Mouse (Mus musculus) gastrocnemius, adult 18-20 months (tissue): Measurements from ENCODE around the gene March1. TPM values are rescaled to one million over a fixed set of nuclear protein-coding genes. Genes with fewer than 3 reads are reported as not detected.
A peak's percentile ranks its signal among the peaks of the same experiment; 100 is the strongest.
"Not testable (repeated sequence)": the region's sequence is repeated elsewhere in the genome, so short reads cannot be mapped to it uniquely, and the experiment has no call there.

Experiments
- DNase-seq: peaks from one replicate; pipeline ENCODE4 v3.0.0; 2021; ENCODE audit warnings: low spot score
- total RNA-seq, 2 experiments: library from RNA; stranded (reverse); gene quantifications; 2 replicates each; pipeline ENCODE4 v1.2.3; 2021

March1 gene
- total RNA-seq, 2 experiments from 2014 or later, result 0.33 to 0.41 TPM

GRCm38 (mm10) chr8:66413101-66413500 lies 795.4 kb downstream of the March1 start:
- DNase-seq, result no peak

- no peak for DNase-seq
Observed at GRCm38 (mm10) chr8:66415234-66415633, 797.5 kb downstream of the March1 start.

GRCm38 (mm10) chr8:66417591-66417990 lies 799.9 kb downstream of the March1 start:
- DNase-seq, result not testable (repeated sequence)

- DNase-seq, result no peak
Observed at GRCm38 (mm10) chr8:66430639-66431038, 812.9 kb downstream of the March1 start.

GRCm38 (mm10) chr8:66433577-66433976 lies 815.9 kb downstream of the March1 start:
- no peak for DNase-seq

GRCm38 (mm10) chr8:66436804-66437203 lies 819.1 kb downstream of the March1 start:
- DNase-seq, result no peak

GRCm38 (mm10) chr8:66437929-66438328 lies 820.2 kb downstream of the March1 start:
- DNase-seq, result no peak

- DNase-seq, result peak; percentile 24
Observed at GRCm38 (mm10) chr8:66438468-66438867, 820.8 kb downstream of the March1 start.

GRCm38 (mm10) chr8:66441123-66441522 lies 823.4 kb downstream of the March1 start:
- no peak for DNase-seq

- DNase-seq, result no peak
Observed at GRCm38 (mm10) chr8:66442778-66443177, 825.1 kb downstream of the March1 start.

GRCm38 (mm10) chr8:66444141-66444540 lies 826.4 kb downstream of the March1 start:
- DNase-seq, result peak; percentile 2

- no peak for DNase-seq
Observed at GRCm38 (mm10) chr8:66445351-66445750, 827.7 kb downstream of the March1 start.

GRCm38 (mm10) chr8:66450691-66451090 lies 833.0 kb downstream of the March1 start:
- peak; percentile 8 for DNase-seq

- no peak for DNase-seq
Observed at GRCm38 (mm10) chr8:66457057-66457456, 839.4 kb downstream of the March1 start.

GRCm38 (mm10) chr8:66469821-66470220 lies 852.1 kb downstream of the March1 start:
- DNase-seq, result no peak

GRCm38 (mm10) chr8:66476880-66477279 lies 859.2 kb downstream of the March1 start:
- no peak for DNase-seq

- peak; percentile 81 for DNase-seq
Observed at GRCm38 (mm10) chr8:66486084-66486763, 868.5 kb downstream of the March1 start, which contains the start of gene Tma16. Gene Tma16 (minus strand): TSS chr8:66486530.

- DNase-seq, result no peak
Observed at GRCm38 (mm10) chr8:66488556-66488955, 870.9 kb downstream of the March1 start.

GRCm38 (mm10) chr8:66490624-66491023 lies 872.9 kb downstream of the March1 start:
- DNase-seq, result no peak

GRCm38 (mm10) chr8:66494496-66494895 lies 876.8 kb downstream of the March1 start:
- no peak for DNase-seq

- peak; percentile 58 for DNase-seq
Observed at GRCm38 (mm10) chr8:66495726-66496125, 878.0 kb downstream of the March1 start.

- peak; percentile 25 for DNase-seq
Observed at GRCm38 (mm10) chr8:66496998-66497577, 879.4 kb downstream of the March1 start.

GRCm38 (mm10) chr8:66503381-66503780 lies 885.7 kb downstream of the March1 start:
- DNase-seq, result no peak
